Mouse (Mus musculus): ENCODE measurements around the gene Ccdc183. TPM values are rescaled to one million over a fixed set of nuclear protein-coding genes. Genes with fewer than 3 reads are reported as not detected.

Ccdc183 gene
- polyA plus RNA-seq (2015; fragmentation: Nextera tagmentation; extraction: Ambion mirVana), result 0.13 and 0.34 TPM in 2 replicates

DNA sequence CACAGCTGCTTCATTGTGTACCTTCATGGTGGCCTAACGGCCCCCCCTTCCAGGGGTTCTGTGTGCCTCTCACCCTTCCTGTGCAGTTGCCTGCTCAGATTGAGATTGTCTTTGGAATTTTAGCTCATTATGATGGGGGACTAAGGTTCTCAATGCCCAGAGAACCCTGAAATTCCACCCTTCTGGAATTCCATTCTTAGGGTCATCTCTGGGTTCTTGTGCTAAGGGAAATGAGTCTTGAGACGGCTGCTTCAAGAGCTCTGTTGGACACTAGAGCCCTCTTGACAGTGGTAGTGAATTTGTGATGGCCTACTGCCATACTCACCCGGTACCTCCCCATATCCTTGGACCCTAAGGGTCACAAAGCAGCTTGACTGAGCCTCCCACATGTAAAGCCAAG is at the start of gene Ccdc183:
Gene Ccdc183, minus strand, starts transcription at position 101 of the 400 bp plus-strand sequence.
- H3K4me1 ChIP-seq (ENCODE audit: control insufficient read depth, insufficient read depth, low read depth, low read length), result peaks cover 13% of the 10 kb centered on the region
- no peaks in the 10 kb centered on the region for H3K36me3 ChIP-seq (ENCODE audit: control insufficient read depth, insufficient read depth, low read length)
- H3K27ac ChIP-seq (ENCODE audit: low read depth, low read length), result no peak within 1 kb of the TSS
- no peak within 1 kb of the TSS for H3K4me3 ChIP-seq (ENCODE audit: low read length)
- H3K9me3 ChIP-seq (ENCODE audit: control insufficient read depth, low read length), result no peaks in the 10 kb centered on the region
- H3K27me3 ChIP-seq (replicated peaks; ENCODE audit: control insufficient read depth, insufficient read depth, low read length), result peaks cover 21% of the 10 kb centered on the region
- no peak within 1 kb of the TSS for H3K4me2 ChIP-seq (ENCODE audit: low read length)
- WGBS, result 86% methylated on average over 3 of the region's 3 CpGs
- ATAC-seq, result no peak
- H3K9ac ChIP-seq (ENCODE audit: low read depth, low read length), result no peak within 1 kb of the TSS

DNA sequence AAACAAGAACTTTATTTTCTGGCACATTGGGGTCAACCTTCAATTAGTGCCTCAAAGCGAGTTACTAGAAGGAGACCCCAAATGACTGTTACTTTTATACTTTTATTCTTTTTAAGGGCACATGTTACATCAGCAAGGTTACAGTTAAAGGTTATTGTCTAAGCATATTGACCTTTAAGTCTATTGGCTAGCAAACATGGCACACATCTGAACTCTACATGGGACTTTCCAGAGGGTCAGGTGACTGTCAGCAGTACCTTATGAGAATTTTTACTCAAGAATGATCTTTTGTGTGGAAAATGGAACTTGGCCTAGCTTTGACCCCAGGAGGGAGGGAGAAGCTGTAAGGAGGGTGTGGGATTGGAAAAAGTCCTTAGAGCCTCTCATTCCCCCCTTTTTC is 49.0 kb upstream of the Ccdc183 start:
- Histone ChIP-seq H3K27ac (ENCODE audit: low read depth, low read length) (no peak overlapping the region), H3K4me2 (ENCODE audit: low read length) (no peak overlapping the region), H3K4me3 (ENCODE audit: low read length) (no peak overlapping the region), H3K9me3 (ENCODE audit: control insufficient read depth, low read length) (no peaks in the 10 kb centered on the region), H3K9ac (ENCODE audit: low read depth, low read length) (no peak overlapping the region), H3K36me3 (ENCODE audit: control insufficient read depth, insufficient read depth, low read length) (no peaks in the 10 kb centered on the region), H3K4me1 (ENCODE audit: control insufficient read depth, insufficient read depth, low read depth, low read length) (no peaks in the 10 kb centered on the region), H3K27me3 (replicated peaks; ENCODE audit: control insufficient read depth, insufficient read depth, low read length) (no peaks in the 10 kb centered on the region)
- 81% methylated on average over 1 of the region's 1 CpGs for WGBS
- no peak for ATAC-seq

DNA sequence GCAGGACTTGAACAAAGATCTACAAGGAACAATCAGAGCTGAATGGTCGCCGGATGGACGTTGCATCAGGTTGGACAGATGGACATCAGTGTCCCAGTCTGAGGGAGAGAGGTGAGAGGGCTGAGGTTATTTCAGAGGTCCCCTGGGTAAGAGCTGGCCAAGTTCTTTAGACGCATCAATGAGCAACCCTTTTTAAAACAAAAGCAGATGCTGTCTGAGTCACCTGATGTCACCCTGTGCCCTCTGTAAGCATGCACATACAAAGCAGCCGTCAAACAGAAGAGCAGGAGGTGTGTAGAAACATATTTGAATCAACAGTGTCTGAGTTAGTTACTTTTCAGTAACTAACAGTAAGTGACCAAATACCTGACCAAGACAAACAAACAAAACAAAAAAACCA is 46.6 kb upstream of the Ccdc183 start:
- ATAC-seq, result no peak
- no peak overlapping the region for H3K9ac ChIP-seq (ENCODE audit: low read depth, low read length)
- H3K4me2 ChIP-seq (ENCODE audit: low read length), result no peak overlapping the region
- H3K36me3 ChIP-seq (ENCODE audit: control insufficient read depth, insufficient read depth, low read length), result no peaks in the 10 kb centered on the region
- H3K27me3 ChIP-seq (replicated peaks; ENCODE audit: control insufficient read depth, insufficient read depth, low read length), result no peaks in the 10 kb centered on the region
- H3K27ac ChIP-seq (ENCODE audit: low read depth, low read length), result no peak overlapping the region
- H3K4me3 ChIP-seq (ENCODE audit: low read length), result no peak overlapping the region
- no peaks in the 10 kb centered on the region for H3K4me1 ChIP-seq (ENCODE audit: control insufficient read depth, insufficient read depth, low read depth, low read length)
- 72% methylated on average over 5 of the region's 5 CpGs for WGBS
- no peaks in the 10 kb centered on the region for H3K9me3 ChIP-seq (ENCODE audit: control insufficient read depth, low read length)

DNA sequence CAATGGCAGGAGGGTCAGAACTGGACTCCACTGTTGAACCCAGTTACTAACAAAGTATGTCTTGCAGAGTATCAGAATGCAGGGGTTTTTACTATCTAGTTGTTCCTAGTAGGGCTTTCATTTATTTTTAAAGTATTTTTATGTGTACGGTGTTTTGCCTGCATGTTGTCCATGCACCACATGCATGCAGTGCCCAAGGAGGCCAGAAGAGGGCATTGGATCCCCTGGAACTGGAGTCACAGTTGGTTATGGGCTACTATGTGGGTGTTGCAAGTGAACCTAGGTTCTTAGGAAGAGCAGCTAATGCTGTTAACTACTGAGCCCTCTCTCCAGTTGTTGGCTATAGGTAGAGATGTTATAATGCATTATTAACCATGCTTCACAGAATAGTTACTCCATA is 46.0 kb upstream of the Ccdc183 start:
- H3K27me3 ChIP-seq (replicated peaks; ENCODE audit: control insufficient read depth, insufficient read depth, low read length), result no peaks in the 10 kb centered on the region
- WGBS, result 57% methylated on average over 1 of the region's 1 CpGs

DNA sequence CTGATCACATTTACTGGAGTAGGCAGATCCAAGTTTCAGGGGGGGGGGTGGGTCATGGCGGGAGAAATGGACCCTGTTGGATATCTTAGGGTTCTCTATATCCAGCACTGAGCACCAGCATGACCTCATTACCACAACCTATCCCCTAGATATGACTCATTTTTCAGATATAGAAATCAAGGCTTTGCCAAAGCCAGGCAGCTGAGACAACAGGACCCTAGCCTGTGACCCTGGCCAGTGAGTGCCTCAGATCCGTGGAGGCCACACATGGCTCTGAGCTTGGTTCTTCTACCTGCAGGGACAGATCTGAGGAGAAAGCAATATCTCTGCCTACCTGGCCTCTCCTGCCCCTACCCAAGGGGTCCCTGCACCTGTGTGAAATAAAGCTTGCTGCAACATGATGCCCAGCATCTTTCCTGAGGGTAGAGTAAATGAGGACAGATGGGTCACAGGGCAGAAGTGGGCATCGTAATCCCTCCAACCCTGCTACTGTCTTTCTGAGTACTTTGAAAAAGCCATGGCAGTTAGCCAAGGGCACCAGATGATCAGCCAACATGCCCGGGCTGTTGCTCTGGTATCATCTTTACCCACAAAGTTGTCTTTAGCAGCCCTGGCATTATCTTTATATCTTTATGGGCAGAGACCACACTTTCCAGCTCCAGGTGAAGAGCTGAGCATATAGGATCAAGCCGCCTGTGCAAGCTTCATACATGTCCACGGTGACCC is 43.9 kb upstream of the Ccdc183 start:
- no peak for ATAC-seq
- WGBS, result 88% methylated on average over 6 of the region's 6 CpGs

More for the DNA sequence above, 46.0 kb upstream of the Ccdc183 start:
- no peak overlapping the region for H3K4me3 ChIP-seq (ENCODE audit: low read length)
- no peaks in the 10 kb centered on the region for H3K36me3 ChIP-seq (ENCODE audit: control insufficient read depth, insufficient read depth, low read length)
- H3K9me3 ChIP-seq (ENCODE audit: control insufficient read depth, low read length), result no peaks in the 10 kb centered on the region
- no peak overlapping the region for H3K27ac ChIP-seq (ENCODE audit: low read depth, low read length)
- H3K9ac ChIP-seq (ENCODE audit: low read depth, low read length), result no peak overlapping the region
- H3K4me1 ChIP-seq (ENCODE audit: control insufficient read depth, insufficient read depth, low read depth, low read length), result no peaks in the 10 kb centered on the region
- ATAC-seq, result no peak
- H3K4me2 ChIP-seq (ENCODE audit: low read length), result no peak overlapping the region

DNA sequence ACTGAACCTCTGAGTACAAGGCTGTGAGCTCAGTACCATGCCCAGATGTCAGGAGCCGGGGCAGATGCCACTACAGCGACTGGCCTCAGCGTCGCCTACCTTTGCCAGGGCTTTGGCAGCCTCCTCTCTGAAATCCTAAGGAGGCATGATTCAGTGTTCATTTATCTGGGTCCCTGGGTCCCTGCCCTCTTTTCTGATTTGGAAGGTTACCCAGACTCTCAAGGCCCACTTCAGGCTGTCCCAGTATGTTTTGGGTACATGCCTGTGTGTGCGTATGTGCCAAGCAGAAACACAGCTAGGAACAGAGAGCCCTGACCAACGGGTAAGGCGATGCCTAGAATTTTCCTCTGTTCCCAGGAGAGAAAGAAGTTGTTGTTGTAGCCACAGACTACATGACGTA is 42.8 kb upstream of the Ccdc183 start:
- WGBS, result 86% methylated on average over 8 of the region's 8 CpGs
- H3K9ac ChIP-seq (ENCODE audit: low read depth, low read length), result no peak overlapping the region

More for the DNA sequence above, 43.9 kb upstream of the Ccdc183 start:
- H3K9me3 ChIP-seq (ENCODE audit: control insufficient read depth, low read length), result no peaks in the 10 kb centered on the region
- no peaks in the 10 kb centered on the region for H3K36me3 ChIP-seq (ENCODE audit: control insufficient read depth, insufficient read depth, low read length)
- H3K4me2 ChIP-seq (ENCODE audit: low read length), result no peak overlapping the region
- H3K9ac ChIP-seq (ENCODE audit: low read depth, low read length), result no peak overlapping the region
- H3K4me1 ChIP-seq (ENCODE audit: control insufficient read depth, insufficient read depth, low read depth, low read length), result no peaks in the 10 kb centered on the region
- no peak overlapping the region for H3K27ac ChIP-seq (ENCODE audit: low read depth, low read length)
- no peaks in the 10 kb centered on the region for H3K27me3 ChIP-seq (replicated peaks; ENCODE audit: control insufficient read depth, insufficient read depth, low read length)
- H3K4me3 ChIP-seq (ENCODE audit: low read length), result no peak overlapping the region

DNA sequence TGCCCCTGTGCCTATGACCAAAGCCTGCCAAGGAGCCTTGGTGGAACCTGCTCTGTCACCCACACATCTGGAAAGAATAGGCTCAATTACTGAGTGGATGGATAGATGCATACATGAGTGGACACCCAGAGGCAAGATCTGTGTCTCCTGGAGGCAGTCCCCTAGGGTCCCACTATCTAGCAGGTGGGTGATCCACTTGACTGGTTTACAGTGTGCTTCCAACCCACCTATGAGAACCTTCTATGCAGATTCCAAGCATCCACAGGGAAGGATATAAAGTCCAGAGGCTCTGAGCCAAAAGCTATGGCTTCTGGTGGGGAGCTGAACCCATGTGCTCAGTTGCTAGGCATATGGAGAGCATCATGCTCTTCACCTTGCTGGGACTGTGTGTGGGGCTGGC is 40.2 kb upstream of the Ccdc183 start, which contains the start of gene Lcn5:
Gene Lcn5, plus strand, starts transcription at position 301 of the 400 bp plus-strand sequence.
- no peak within 1 kb of the TSS for H3K4me3 ChIP-seq (ENCODE audit: low read length)
- H3K9ac ChIP-seq (ENCODE audit: low read depth, low read length), result no peak within 1 kb of the TSS
- no peaks in the 10 kb centered on the region for H3K9me3 ChIP-seq (ENCODE audit: control insufficient read depth, low read length)
- no peaks in the 10 kb centered on the region for H3K27me3 ChIP-seq (replicated peaks; ENCODE audit: control insufficient read depth, insufficient read depth, low read length)
- ATAC-seq, result no peak
- H3K4me1 ChIP-seq (ENCODE audit: control insufficient read depth, insufficient read depth, low read depth, low read length), result no peaks in the 10 kb centered on the region
- H3K27ac ChIP-seq (ENCODE audit: low read depth, low read length), result no peak within 1 kb of the TSS
- no peak within 1 kb of the TSS for H3K4me2 ChIP-seq (ENCODE audit: low read length)
- H3K36me3 ChIP-seq (ENCODE audit: control insufficient read depth, insufficient read depth, low read length), result no peaks in the 10 kb centered on the region

More for the DNA sequence above, 42.8 kb upstream of the Ccdc183 start:
- no peak for ATAC-seq
- H3K4me1 ChIP-seq (ENCODE audit: control insufficient read depth, insufficient read depth, low read depth, low read length), result no peaks in the 10 kb centered on the region
- no peaks in the 10 kb centered on the region for H3K36me3 ChIP-seq (ENCODE audit: control insufficient read depth, insufficient read depth, low read length)
- no peaks in the 10 kb centered on the region for H3K9me3 ChIP-seq (ENCODE audit: control insufficient read depth, low read length)
- H3K4me2 ChIP-seq (ENCODE audit: low read length), result no peak overlapping the region
- H3K27me3 ChIP-seq (replicated peaks; ENCODE audit: control insufficient read depth, insufficient read depth, low read length), result no peaks in the 10 kb centered on the region
- H3K27ac ChIP-seq (ENCODE audit: low read depth, low read length), result no peak overlapping the region
- no peak overlapping the region for H3K4me3 ChIP-seq (ENCODE audit: low read length)

DNA sequence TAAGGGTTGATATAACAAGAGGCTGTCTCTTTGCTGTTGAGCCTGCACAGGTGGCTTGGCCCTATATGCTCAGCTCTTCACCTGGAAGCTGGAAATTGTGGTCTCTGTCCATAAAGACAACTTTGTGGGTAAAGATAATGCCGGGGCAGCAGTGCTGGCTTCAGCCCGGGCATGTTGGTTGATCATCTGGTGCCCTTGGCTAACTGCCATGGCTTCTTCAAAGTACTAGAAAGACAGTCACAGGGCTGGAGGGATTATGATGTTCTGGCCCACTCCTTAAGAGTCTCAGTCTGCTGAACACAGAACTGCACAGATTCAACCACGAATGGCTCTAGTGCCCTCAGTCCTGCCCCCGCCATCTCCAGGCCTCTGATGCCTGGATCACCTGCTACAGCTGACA is 39.8 kb upstream of the Ccdc183 start:
- 77% methylated on average over 4 of the region's 4 CpGs for WGBS
- Histone ChIP-seq H3K27me3 (replicated peaks; ENCODE audit: control insufficient read depth, insufficient read depth, low read length) (no peaks in the 10 kb centered on the region), H3K4me1 (ENCODE audit: control insufficient read depth, insufficient read depth, low read depth, low read length) (no peaks in the 10 kb centered on the region), H3K9me3 (ENCODE audit: control insufficient read depth, low read length) (no peaks in the 10 kb centered on the region), H3K27ac (ENCODE audit: low read depth, low read length) (no peak overlapping the region), H3K4me3 (ENCODE audit: low read length) (no peak overlapping the region), H3K4me2 (ENCODE audit: low read length) (no peak overlapping the region), H3K36me3 (ENCODE audit: control insufficient read depth, insufficient read depth, low read length) (no peaks in the 10 kb centered on the region), H3K9ac (ENCODE audit: low read depth, low read length) (no peak overlapping the region)
- ATAC-seq, result no peak

DNA sequence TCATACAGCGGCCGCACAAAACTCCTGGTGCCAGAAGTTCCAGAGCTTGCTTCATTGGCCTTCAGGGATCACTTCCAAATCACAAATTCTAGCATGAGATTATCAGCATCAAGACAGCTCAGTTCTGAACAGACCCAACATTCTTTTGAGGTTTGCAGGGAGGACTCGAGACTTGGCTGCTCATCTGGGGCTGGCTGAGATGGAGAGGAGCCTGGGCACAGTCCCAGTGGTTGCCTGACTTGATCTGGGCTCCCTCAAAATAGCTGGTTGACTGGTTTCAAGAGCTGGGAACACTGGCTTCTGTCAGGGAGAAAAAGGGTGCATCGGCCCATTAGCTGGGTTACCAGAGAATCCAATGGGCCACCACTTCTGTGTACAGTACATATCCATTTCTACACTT is 39.2 kb upstream of the Ccdc183 start:
- Histone ChIP-seq H3K9ac (ENCODE audit: low read depth, low read length) (no peak overlapping the region), H3K9me3 (ENCODE audit: control insufficient read depth, low read length) (no peaks in the 10 kb centered on the region), H3K4me3 (ENCODE audit: low read length) (no peak overlapping the region), H3K4me1 (ENCODE audit: control insufficient read depth, insufficient read depth, low read depth, low read length) (no peaks in the 10 kb centered on the region), H3K4me2 (ENCODE audit: low read length) (no peak overlapping the region), H3K27ac (ENCODE audit: low read depth, low read length) (no peak overlapping the region), H3K27me3 (replicated peaks; ENCODE audit: control insufficient read depth, insufficient read depth, low read length) (no peaks in the 10 kb centered on the region), H3K36me3 (ENCODE audit: control insufficient read depth, insufficient read depth, low read length) (no peaks in the 10 kb centered on the region)
- ATAC-seq, result no peak
- WGBS, result 83% methylated on average over 4 of the region's 4 CpGs
